Mouse (Mus musculus): Measurements from ENCODE around the gene Enkur. TPM values are rescaled to one million over a fixed set of nuclear protein-coding genes. Genes with fewer than 3 reads are reported as not detected.
A peak's percentile ranks its signal among the peaks of the same experiment; 100 is the strongest.

Enkur gene
- polyA plus RNA-seq, 1 experiment from 2014 or later = 0.42 TPM

DNA sequence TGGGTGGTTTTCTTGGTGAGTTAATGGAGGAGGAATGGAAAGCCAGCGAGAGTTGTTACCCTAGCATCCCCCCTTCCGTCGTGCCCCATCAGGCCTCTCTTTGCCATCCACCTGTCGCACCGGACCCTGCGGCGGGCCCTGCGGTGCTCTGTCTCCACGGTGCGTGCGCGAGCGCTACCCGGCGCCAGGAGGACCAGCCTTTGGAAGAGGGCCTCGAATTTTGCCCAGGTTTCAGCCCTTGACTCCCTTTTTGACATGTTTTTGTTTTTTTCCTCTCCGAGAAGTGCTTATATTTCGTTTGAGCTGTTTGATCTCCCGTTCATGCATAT lies 630 bp upstream of the Enkur start:
- no peaks in the 10 kb centered on the region for H3K36me3 ChIP-seq (ENCODE audit: control insufficient read depth, insufficient read depth, low read length)
- peak overlapping the region; percentile 34; the same call in 1 of the 2 replicates for H3K9ac ChIP-seq (replicated peaks; ENCODE audit: low read depth, low read length)
- WGBS = under 1% methylated on average over 19 of the region's 19 CpGs
- peak overlapping the region; percentile 40 for H3K27ac ChIP-seq (ENCODE audit: low read length)
- peak overlapping the region; percentile 75 for H3K4me2 ChIP-seq (replicated peaks; ENCODE audit: low read depth, low read length)
- peak overlapping the region; percentile 59 for H3K4me3 ChIP-seq (ENCODE audit: low read depth, low read length)
- H3K9me3 ChIP-seq (ENCODE audit: control insufficient read depth, low read depth, low read length) = no peaks in the 10 kb centered on the region
- no peaks in the 10 kb centered on the region for H3K4me1 ChIP-seq (ENCODE audit: control insufficient read depth, insufficient read depth, low read length)
- no peaks in the 10 kb centered on the region for H3K27me3 ChIP-seq (ENCODE audit: control insufficient read depth, insufficient read depth, low read length)
- ATAC-seq (ENCODE audit: insufficient number of reproducible peaks, insufficient read depth, low FRiP score, low read depth) = peak; percentile 86

DNA sequence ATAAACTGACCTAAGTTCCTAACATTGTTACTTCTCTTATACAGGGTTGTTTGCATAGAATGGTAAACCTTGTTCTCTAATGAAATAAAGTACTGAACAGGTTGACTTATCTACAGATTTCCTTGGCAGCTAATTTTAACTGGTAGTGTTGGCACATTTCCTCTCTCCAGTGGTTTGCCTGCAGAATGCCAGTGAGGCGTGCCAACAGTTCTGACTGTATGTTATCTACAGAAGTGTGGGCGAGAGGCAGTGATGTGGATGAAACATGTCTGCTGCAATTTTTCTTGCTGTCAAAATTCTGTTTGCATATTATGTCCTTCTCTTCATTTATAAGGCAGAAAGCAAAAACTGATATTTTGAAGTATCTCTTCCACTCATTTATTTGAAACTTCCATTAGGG lies 2.4 kb downstream of the Enkur start:
- whole genome bisulfite sequencing = 78% methylated on average over 2 of the region's 2 CpGs
- H3K36me3 ChIP-seq (ENCODE audit: control insufficient read depth, insufficient read depth, low read length) = no peaks in the 10 kb centered on the region
- no peak overlapping the region for H3K4me2 ChIP-seq (replicated peaks; ENCODE audit: low read depth, low read length)
- no peak overlapping the region for H3K4me3 ChIP-seq (ENCODE audit: low read depth, low read length)
- no peaks in the 10 kb centered on the region for H3K9me3 ChIP-seq (ENCODE audit: control insufficient read depth, low read depth, low read length)
- no peak overlapping the region for H3K27ac ChIP-seq (ENCODE audit: low read length)
- H3K27me3 ChIP-seq (ENCODE audit: control insufficient read depth, insufficient read depth, low read length) = no peaks in the 10 kb centered on the region
- ATAC-seq (ENCODE audit: insufficient number of reproducible peaks, insufficient read depth, low FRiP score, low read depth) = no peak
- no peak overlapping the region for H3K9ac ChIP-seq (replicated peaks; ENCODE audit: low read depth, low read length)
- no peaks in the 10 kb centered on the region for H3K4me1 ChIP-seq (ENCODE audit: control insufficient read depth, insufficient read depth, low read length)

DNA sequence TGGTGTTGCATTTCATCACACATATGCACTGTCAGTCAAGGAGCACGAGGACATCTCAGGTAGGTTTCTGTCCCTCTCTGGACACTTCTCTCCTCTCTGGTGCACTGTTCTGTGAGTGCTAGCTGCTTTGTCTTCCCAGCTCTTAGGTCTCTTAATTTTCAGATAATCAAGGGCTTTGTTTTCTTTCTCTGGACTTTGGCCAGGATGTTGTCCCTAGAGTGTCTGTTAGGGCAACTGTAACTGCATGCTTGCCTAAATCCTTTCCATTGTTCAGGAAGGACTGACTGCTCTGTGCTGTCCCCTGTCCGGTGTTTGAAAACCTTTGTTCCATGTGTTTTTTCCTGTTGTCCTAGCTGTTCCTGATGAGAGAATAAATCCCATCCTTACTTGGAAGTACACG lies 6.1 kb downstream of the Enkur start:
- Histone ChIP-seq H3K4me2 (replicated peaks; ENCODE audit: low read depth, low read length) (no peak overlapping the region), H3K36me3 (ENCODE audit: control insufficient read depth, insufficient read depth, low read length) (no peaks in the 10 kb centered on the region), H3K27me3 (ENCODE audit: control insufficient read depth, insufficient read depth, low read length) (no peaks in the 10 kb centered on the region), H3K27ac (ENCODE audit: low read length) (no peak overlapping the region), H3K9me3 (ENCODE audit: control insufficient read depth, low read depth, low read length) (no peaks in the 10 kb centered on the region), H3K4me1 (ENCODE audit: control insufficient read depth, insufficient read depth, low read length) (no peaks in the 10 kb centered on the region), H3K9ac (replicated peaks; ENCODE audit: low read depth, low read length) (no peak overlapping the region), H3K4me3 (ENCODE audit: low read depth, low read length) (no peak overlapping the region)
- ATAC-seq (ENCODE audit: insufficient number of reproducible peaks, insufficient read depth, low FRiP score, low read depth) = no peak
- 61% methylated on average over 3 of the region's 3 CpGs for WGBS

DNA sequence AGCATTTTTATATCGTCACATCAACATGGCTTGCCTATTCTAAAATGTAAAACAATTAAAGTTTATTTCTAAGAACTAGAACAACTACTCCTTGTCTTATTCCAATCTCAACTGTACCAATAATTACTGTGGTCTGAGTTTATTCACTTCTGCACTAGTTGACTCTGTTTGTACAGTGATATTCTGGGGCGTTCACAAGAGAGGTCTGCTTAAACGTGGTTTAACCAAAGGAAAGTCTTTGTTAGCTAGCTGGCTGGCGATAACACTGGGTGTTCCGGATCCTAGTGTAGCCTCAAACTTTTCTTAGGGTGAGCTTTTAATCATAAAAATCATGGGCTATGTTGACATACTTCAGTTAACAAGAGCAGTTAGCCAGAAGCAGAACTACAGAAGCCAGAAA lies 9.9 kb downstream of the Enkur start:
- H3K36me3 ChIP-seq (ENCODE audit: control insufficient read depth, insufficient read depth, low read length) = no peaks in the 10 kb centered on the region
- no peaks in the 10 kb centered on the region for H3K27me3 ChIP-seq (ENCODE audit: control insufficient read depth, insufficient read depth, low read length)
- 81% methylated on average over 5 of the region's 5 CpGs for WGBS
- ATAC-seq (ENCODE audit: insufficient number of reproducible peaks, insufficient read depth, low FRiP score, low read depth) = no peak
- H3K4me1 ChIP-seq (ENCODE audit: control insufficient read depth, insufficient read depth, low read length) = no peaks in the 10 kb centered on the region
- no peak overlapping the region for H3K9ac ChIP-seq (replicated peaks; ENCODE audit: low read depth, low read length)
- H3K4me3 ChIP-seq (ENCODE audit: low read depth, low read length) = no peak overlapping the region
- no peak overlapping the region for H3K27ac ChIP-seq (ENCODE audit: low read length)
- no peak overlapping the region for H3K4me2 ChIP-seq (replicated peaks; ENCODE audit: low read depth, low read length)
- H3K9me3 ChIP-seq (ENCODE audit: control insufficient read depth, low read depth, low read length) = no peaks in the 10 kb centered on the region

DNA sequence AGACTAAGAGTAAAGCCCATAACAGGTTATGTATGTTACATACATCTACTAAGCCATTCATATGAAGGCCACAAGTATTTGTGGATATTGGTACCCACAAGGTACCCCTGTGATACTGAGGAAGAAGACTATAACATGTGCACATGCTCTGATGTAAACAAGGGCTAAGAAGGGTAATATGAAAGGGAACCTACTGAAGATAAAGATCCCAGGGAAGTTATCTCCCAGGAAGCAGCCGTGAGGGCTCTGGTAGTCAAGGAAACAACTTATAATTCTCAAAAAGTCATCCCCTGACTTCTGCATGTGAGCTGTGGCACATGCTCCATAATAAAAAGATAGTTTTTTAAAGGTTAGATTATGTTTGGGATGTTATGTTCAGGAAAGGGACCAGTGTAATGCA lies 13.9 kb downstream of the Enkur start:
- H3K27me3 ChIP-seq (ENCODE audit: control insufficient read depth, insufficient read depth, low read length) = no peaks in the 10 kb centered on the region
- H3K36me3 ChIP-seq (ENCODE audit: control insufficient read depth, insufficient read depth, low read length) = no peaks in the 10 kb centered on the region
- H3K4me3 ChIP-seq (ENCODE audit: low read depth, low read length) = no peak overlapping the region
- H3K9me3 ChIP-seq (ENCODE audit: control insufficient read depth, low read depth, low read length) = no peaks in the 10 kb centered on the region
- no peak overlapping the region for H3K27ac ChIP-seq (ENCODE audit: low read length)
- no peak for ATAC-seq (ENCODE audit: insufficient number of reproducible peaks, insufficient read depth, low FRiP score, low read depth)
- 53% methylated on average over 1 of the region's 1 CpGs for WGBS
- H3K4me2 ChIP-seq (replicated peaks; ENCODE audit: low read depth, low read length) = no peak overlapping the region
- no peaks in the 10 kb centered on the region for H3K4me1 ChIP-seq (ENCODE audit: control insufficient read depth, insufficient read depth, low read length)
- no peak overlapping the region for H3K9ac ChIP-seq (replicated peaks; ENCODE audit: low read depth, low read length)

DNA sequence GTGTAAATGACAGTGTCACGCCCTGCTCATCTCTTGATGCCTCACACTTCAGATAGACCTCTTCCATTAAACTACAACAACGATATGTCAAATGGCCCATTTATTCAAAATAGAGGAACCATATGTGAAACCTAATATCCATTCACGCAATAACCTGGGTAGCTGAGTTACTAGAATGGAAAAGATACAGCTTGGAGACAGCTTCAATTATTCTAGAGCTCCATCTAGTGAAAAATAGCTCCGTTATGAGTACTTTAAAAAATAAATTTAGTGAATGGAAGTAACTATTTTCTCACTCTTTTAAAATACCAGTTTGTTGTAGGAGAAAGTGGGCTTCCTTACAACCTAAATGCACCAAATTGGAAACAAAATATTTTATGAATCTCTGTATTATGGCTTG lies 16.6 kb downstream of the Enkur start:
- Histone ChIP-seq H3K4me3 (ENCODE audit: low read depth, low read length) (no peak overlapping the region), H3K9ac (replicated peaks; ENCODE audit: low read depth, low read length) (no peak overlapping the region), H3K9me3 (ENCODE audit: control insufficient read depth, low read depth, low read length) (no peaks in the 10 kb centered on the region), H3K36me3 (ENCODE audit: control insufficient read depth, insufficient read depth, low read length) (no peaks in the 10 kb centered on the region), H3K27me3 (ENCODE audit: control insufficient read depth, insufficient read depth, low read length) (no peaks in the 10 kb centered on the region), H3K27ac (ENCODE audit: low read length) (no peak overlapping the region), H3K4me2 (replicated peaks; ENCODE audit: low read depth, low read length) (no peak overlapping the region), H3K4me1 (ENCODE audit: control insufficient read depth, insufficient read depth, low read length) (no peaks in the 10 kb centered on the region)
- ATAC-seq (ENCODE audit: insufficient number of reproducible peaks, insufficient read depth, low FRiP score, low read depth) = no peak
- WGBS = 73% methylated on average over 4 of the region's 4 CpGs

DNA sequence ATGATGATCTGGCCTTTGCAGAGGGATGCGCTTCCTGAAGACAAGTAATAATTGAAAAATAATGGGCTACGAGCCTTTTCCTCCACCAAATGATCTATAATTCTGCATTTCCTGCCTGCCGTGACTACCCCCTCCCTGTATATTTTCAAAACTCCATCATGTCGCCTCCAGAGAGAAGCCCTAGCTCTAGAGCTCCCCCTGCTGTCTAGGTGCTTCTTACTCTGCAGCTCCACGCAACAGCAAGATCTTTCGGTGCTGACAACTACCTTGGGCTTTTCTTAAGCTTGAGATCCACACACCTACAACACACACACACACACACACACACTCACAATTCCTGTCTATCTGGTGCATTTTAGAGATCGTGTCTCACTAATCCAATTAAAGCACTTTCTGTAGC lies 17.6 kb downstream of the Enkur start:
- Histone ChIP-seq H3K9me3 (ENCODE audit: control insufficient read depth, low read depth, low read length) (no peaks in the 10 kb centered on the region), H3K36me3 (ENCODE audit: control insufficient read depth, insufficient read depth, low read length) (no peaks in the 10 kb centered on the region), H3K9ac (replicated peaks; ENCODE audit: low read depth, low read length) (no peak overlapping the region), H3K27ac (ENCODE audit: low read length) (no peak overlapping the region), H3K4me3 (ENCODE audit: low read depth, low read length) (no peak overlapping the region), H3K27me3 (ENCODE audit: control insufficient read depth, insufficient read depth, low read length) (no peaks in the 10 kb centered on the region), H3K4me2 (replicated peaks; ENCODE audit: low read depth, low read length) (no peak overlapping the region), H3K4me1 (ENCODE audit: control insufficient read depth, insufficient read depth, low read length) (no peaks in the 10 kb centered on the region)
- 52% methylated on average over 7 of the region's 7 CpGs for WGBS
- ATAC-seq (ENCODE audit: insufficient number of reproducible peaks, insufficient read depth, low FRiP score, low read depth) = no peak

DNA sequence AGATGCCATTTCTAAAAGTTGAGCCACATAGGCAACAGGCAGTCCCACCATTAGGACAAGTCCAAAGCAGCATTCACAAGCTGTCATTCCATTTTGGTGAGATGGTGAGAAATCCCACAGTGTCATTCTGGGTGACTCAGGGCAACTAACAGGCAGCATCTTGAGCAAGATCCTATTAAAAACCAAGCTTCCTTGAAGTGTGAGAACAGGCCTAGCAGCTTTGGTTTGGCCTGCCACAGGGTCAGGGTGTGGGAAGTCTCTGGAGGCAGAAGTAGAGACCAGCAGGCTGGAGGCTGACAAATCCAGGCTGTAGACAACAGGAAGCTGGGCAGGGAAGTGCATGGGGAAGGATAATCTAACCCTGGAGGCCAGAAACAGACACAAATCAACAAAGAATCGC lies 22.4 kb downstream of the Enkur start:
- H3K27ac ChIP-seq (ENCODE audit: low read length) = no peak overlapping the region
- H3K9me3 ChIP-seq (ENCODE audit: control insufficient read depth, low read depth, low read length) = no peaks in the 10 kb centered on the region
- no peak overlapping the region for H3K9ac ChIP-seq (replicated peaks; ENCODE audit: low read depth, low read length)
- H3K4me3 ChIP-seq (ENCODE audit: low read depth, low read length) = no peak overlapping the region
- H3K27me3 ChIP-seq (ENCODE audit: control insufficient read depth, insufficient read depth, low read length) = no peaks in the 10 kb centered on the region
- H3K4me1 ChIP-seq (ENCODE audit: control insufficient read depth, insufficient read depth, low read length) = no peaks in the 10 kb centered on the region
- H3K4me2 ChIP-seq (replicated peaks; ENCODE audit: low read depth, low read length) = no peak overlapping the region
- H3K36me3 ChIP-seq (ENCODE audit: control insufficient read depth, insufficient read depth, low read length) = no peaks in the 10 kb centered on the region
- ATAC-seq (ENCODE audit: insufficient number of reproducible peaks, insufficient read depth, low FRiP score, low read depth) = no peak
- WGBS = 71% methylated on average over 1 of the region's 1 CpGs

DNA sequence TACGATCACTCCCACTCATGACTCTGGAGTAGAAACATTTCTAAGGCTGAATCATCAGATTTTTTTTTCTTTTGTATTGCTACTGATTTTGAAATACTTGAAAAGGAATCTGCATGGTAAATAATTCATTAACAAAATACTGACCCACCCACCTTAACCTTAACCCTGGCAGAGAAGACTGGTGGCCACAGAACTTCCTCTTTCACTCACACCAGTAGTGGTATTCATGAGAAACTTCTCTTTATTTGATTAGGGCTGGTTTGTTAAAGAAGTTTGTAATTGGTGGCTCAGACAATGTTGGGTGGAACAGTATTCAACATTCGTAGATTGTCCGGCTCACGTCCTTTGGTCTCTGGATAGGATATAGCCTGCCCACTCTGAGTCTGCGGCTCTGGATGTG lies 26.0 kb downstream of the Enkur start:
- H3K27ac ChIP-seq (ENCODE audit: low read length) = no peak overlapping the region
- H3K27me3 ChIP-seq (ENCODE audit: control insufficient read depth, insufficient read depth, low read length) = no peaks in the 10 kb centered on the region
- no peak overlapping the region for H3K9ac ChIP-seq (replicated peaks; ENCODE audit: low read depth, low read length)
- H3K4me1 ChIP-seq (ENCODE audit: control insufficient read depth, insufficient read depth, low read length) = no peaks in the 10 kb centered on the region
- H3K36me3 ChIP-seq (ENCODE audit: control insufficient read depth, insufficient read depth, low read length) = no peaks in the 10 kb centered on the region
- 85% methylated on average over 5 of the region's 5 CpGs for WGBS
- H3K4me3 ChIP-seq (ENCODE audit: low read depth, low read length) = no peak overlapping the region
- ATAC-seq (ENCODE audit: insufficient number of reproducible peaks, insufficient read depth, low FRiP score, low read depth) = no peak
- no peak overlapping the region for H3K4me2 ChIP-seq (replicated peaks; ENCODE audit: low read depth, low read length)
- H3K9me3 ChIP-seq (ENCODE audit: control insufficient read depth, low read depth, low read length) = no peaks in the 10 kb centered on the region

All from stomach, embryonic 14.5 days (tissue).